23 mouse cellular contexts compared by ENCODE assay signal in genomic region chr2:180981133-180981532, GRCm38 (mm10). TPM values are rescaled to one million over a fixed set of nuclear protein-coding genes. Genes with fewer than 3 reads are reported as not detected.
"Had no signal": no experiment of that assay in that cellular context is flagged by ENCODE, and none has a peak within 500 bp of the region (broad histone marks: within the 10 kb centered on the region; RNA-seq: fewer than 3 reads in every experiment).

No protein-coding gene starts in this region.

- H3K4me1 ChIP-seq: midbrain, embryonic 10.5 days; midbrain, embryonic 13.5 days had no signal

- H3K9ac ChIP-seq: liver, embryonic 13.5 days; lung, embryonic 14.5 days; midbrain, embryonic 13.5 days had no signal

- H3K9me3 ChIP-seq: liver, embryonic 13.5 days; megakaryocyte, embryonic 14.5 days; midbrain, embryonic 10.5 days; midbrain, embryonic 13.5 days had no signal

- H3K27me3 ChIP-seq: liver, embryonic 13.5 days; megakaryocyte, embryonic 14.5 days; midbrain, embryonic 13.5 days had no signal

- ATAC-seq: hindbrain, embryonic 16.5 days; inflammation-experienced regulatory T-cells, adult 6 months; intestine, embryonic 16.5 days; lung, postnatal 0 days; midbrain, embryonic 16.5 days had no signal

- DNase-seq: layer of hippocampus, adult 9-11 months; liver, embryonic 13.5 days; lung, embryonic 14.5 days; right cerebral cortex, postnatal 4 days; thymus, adult 2 months; thymus, postnatal 25 days had no signal

- H3K27ac ChIP-seq: layer of hippocampus, adult 2 months; left cerebral cortex, adult 2 months; liver, embryonic 13.5 days; midbrain, embryonic 10.5 days; midbrain, embryonic 13.5 days; stomach, postnatal 0 days had no signal

- H3K4me3 ChIP-seq: layer of hippocampus, adult 2 months; left cerebral cortex, adult 2 months; liver, embryonic 13.5 days; megakaryocyte, embryonic 14.5 days; midbrain, embryonic 10.5 days; midbrain, embryonic 13.5 days had no signal

- H3K4me2 ChIP-seq: liver, embryonic 13.5 days; lung, embryonic 14.5 days; midbrain, embryonic 13.5 days had no signal

RNA-seq across cellular contexts. Expression of gene Nkain4, which starts 26.6 kb away (rescaled TPM):
- polyA plus RNA-seq: inflammation-experienced regulatory T-cells, adult 6 months had no signal

RNA-seq across cellular contexts. Expression of gene Birc7, which starts 52.3 kb away (rescaled TPM):
- polyA plus RNA-seq: inflammation-experienced regulatory T-cells, adult 6 months; large intestine, adult 2 months; limb, embryonic 11.5 days; limb, embryonic 14.5 days; liver, adult 2 months; liver, embryonic 13.5 days; liver, embryonic 16.5 days; lung, postnatal 0 days; midbrain, embryonic 16.5 days; stomach, embryonic 14.5 days had no signal
